Mouse (Mus musculus): ENCODE data around the gene Gm42420. TPM values are rescaled to one million over a fixed set of nuclear protein-coding genes. Genes with fewer than 3 reads are reported as not detected.

Gm42420 gene
- polyA plus RNA-seq, 1 experiment = not detected

- H3K4me3 ChIP-seq (ENCODE audit: insufficient read depth, low read length) = peak within 1 kb of the TSS; percentile 70
- no peak for TF ChIP-seq CTCF (IDR thresholded peaks at IDR 0.05; ENCODE audit: borderline replicate concordance, insufficient read depth, low read length)
- TF ChIP-seq POLR2A (IDR thresholded peaks at IDR 0.05; ENCODE audit: low read depth, low read length) = peak; percentile 77
- 0 out of 2 replicates have a peak, but pooled peaks cover 2% of the 10 kb centered on the region for H3K4me1 ChIP-seq (ENCODE audit: control insufficient read depth, insufficient read depth, low read length)
- peak within 1 kb of the TSS; percentile 56; the same call in 1 of the 2 replicates for H3K27ac ChIP-seq (ENCODE audit: insufficient read depth, low read length)
Measured at GRCm38 (mm10) chr6:39592401-39593214, 7.1 kb downstream of the Gm42420 start, which contains the start of gene Ndufb2. TSS of gene Ndufb2 (plus strand) at chr6:39592574.

DNA sequence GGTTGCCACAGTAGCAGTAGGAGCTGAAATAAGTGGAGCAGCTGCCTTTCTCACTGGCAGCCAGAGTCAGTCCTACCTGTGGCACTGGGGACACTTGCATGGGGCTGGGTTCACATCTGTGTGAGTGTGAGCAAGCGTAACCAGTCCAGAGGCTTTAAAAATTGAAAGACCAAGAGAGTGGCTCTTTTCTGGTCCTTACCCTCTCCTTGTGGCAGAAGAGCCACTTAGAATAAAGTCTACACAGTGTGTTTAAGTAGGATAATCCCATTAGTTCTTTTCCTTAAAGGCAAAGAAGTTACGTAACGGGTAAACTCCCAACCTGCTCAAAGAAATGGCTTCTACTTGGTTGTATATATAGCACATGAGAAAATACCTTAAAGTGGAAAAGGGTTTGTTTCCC, 15.3 kb downstream of the Gm42420 start:
- Histone ChIP-seq H3K27ac (ENCODE audit: insufficient read depth, low read length) (no peak overlapping the region), H3K4me3 (ENCODE audit: insufficient read depth, low read length) (no peak overlapping the region), H3K4me1 (ENCODE audit: control insufficient read depth, insufficient read depth, low read length) (no peaks in the 10 kb centered on the region)
- TF ChIP-seq CTCF (IDR thresholded peaks at IDR 0.05; ENCODE audit: borderline replicate concordance, insufficient read depth, low read length) = no peak

- H3K27ac ChIP-seq (ENCODE audit: insufficient read depth, low read length) = no peak overlapping the region
- H3K4me1 ChIP-seq (ENCODE audit: control insufficient read depth, insufficient read depth, low read length) = no peaks in the 10 kb centered on the region
- no peak for TF ChIP-seq POLR2A (IDR thresholded peaks at IDR 0.05; ENCODE audit: low read depth, low read length)
- no peak for TF ChIP-seq CTCF (IDR thresholded peaks at IDR 0.05; ENCODE audit: borderline replicate concordance, insufficient read depth, low read length)
Measured at GRCm38 (mm10) chr6:39601828-39602227, 16.3 kb downstream of the Gm42420 start.

DNA sequence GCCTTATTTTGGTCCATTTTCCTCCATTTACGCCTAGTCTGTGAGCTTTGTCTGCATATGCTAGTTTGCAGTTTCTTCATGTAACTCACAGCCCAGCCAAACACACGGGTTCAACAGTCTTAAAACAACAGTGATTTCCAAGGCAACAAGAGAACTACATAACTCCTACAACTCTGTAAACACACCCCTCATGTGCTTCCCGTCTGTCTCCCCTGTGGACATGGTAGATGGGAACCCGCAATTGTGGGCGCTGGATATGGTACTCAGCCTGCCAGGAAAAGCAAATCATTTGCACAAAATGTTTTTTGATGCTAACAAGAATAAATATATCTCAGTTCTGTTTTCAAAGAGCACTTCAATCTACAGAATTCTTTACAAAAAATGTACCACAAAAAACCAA, 19.0 kb downstream of the Gm42420 start:
- Histone ChIP-seq H3K4me3 (ENCODE audit: insufficient read depth, low read length) (no peak overlapping the region), H3K27ac (ENCODE audit: insufficient read depth, low read length) (no peak overlapping the region), H3K4me1 (ENCODE audit: control insufficient read depth, insufficient read depth, low read length) (no peaks in the 10 kb centered on the region)
- TF ChIP-seq POLR2A (IDR thresholded peaks at IDR 0.05; ENCODE audit: low read depth, low read length) (no peak), CTCF (IDR thresholded peaks at IDR 0.05; ENCODE audit: borderline replicate concordance, insufficient read depth, low read length) (no peak)

More at GRCm38 (mm10) chr6:39601828-39602227, 16.3 kb downstream of the Gm42420 start:
- H3K4me3 ChIP-seq (ENCODE audit: insufficient read depth, low read length) = no peak overlapping the region

- no peak overlapping the region for H3K27ac ChIP-seq (ENCODE audit: insufficient read depth, low read length)
- TF ChIP-seq CTCF (IDR thresholded peaks at IDR 0.05; ENCODE audit: borderline replicate concordance, insufficient read depth, low read length) = no peak
- TF ChIP-seq POLR2A (IDR thresholded peaks at IDR 0.05; ENCODE audit: low read depth, low read length) = no peak
- H3K4me1 ChIP-seq (ENCODE audit: control insufficient read depth, insufficient read depth, low read length) = no peaks in the 10 kb centered on the region
- H3K4me3 ChIP-seq (ENCODE audit: insufficient read depth, low read length) = no peak overlapping the region
Measured at GRCm38 (mm10) chr6:39606056-39606455, 20.5 kb downstream of the Gm42420 start.

GRCm38 (mm10) chr6:39606862-39607261, 21.3 kb downstream of the Gm42420 start:
- Histone ChIP-seq H3K4me1 (ENCODE audit: control insufficient read depth, insufficient read depth, low read length) (no peaks in the 10 kb centered on the region), H3K27ac (ENCODE audit: insufficient read depth, low read length) (no peak overlapping the region), H3K4me3 (ENCODE audit: insufficient read depth, low read length) (no peak overlapping the region)
- TF ChIP-seq CTCF (IDR thresholded peaks at IDR 0.05; ENCODE audit: borderline replicate concordance, insufficient read depth, low read length) (no peak), POLR2A (IDR thresholded peaks at IDR 0.05; ENCODE audit: low read depth, low read length) (no peak)

DNA sequence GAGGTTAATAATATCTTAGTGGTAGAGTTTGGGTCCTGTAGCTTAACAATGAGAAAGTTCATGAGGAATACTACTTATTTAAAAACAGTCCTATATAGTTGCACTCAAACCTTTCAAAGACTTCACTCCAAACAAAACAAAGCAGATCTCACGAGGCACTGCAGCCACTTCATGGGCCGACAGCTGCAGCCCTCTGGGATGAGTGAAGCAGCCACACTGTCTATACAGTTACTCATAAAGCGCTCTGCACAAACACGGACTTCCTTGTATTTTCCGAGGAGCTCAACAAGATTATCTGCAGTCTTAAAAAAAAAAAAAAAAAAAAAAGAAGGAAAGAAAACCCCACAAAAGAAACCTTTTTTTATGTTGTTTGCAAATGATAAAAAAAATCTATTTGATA, 21.8 kb downstream of the Gm42420 start:
- H3K4me3 ChIP-seq (ENCODE audit: insufficient read depth, low read length) = no peak overlapping the region
- no peak overlapping the region for H3K27ac ChIP-seq (ENCODE audit: insufficient read depth, low read length)
- TF ChIP-seq CTCF (IDR thresholded peaks at IDR 0.05; ENCODE audit: borderline replicate concordance, insufficient read depth, low read length) (no peak), POLR2A (IDR thresholded peaks at IDR 0.05; ENCODE audit: low read depth, low read length) (no peak)
- H3K4me1 ChIP-seq (ENCODE audit: control insufficient read depth, insufficient read depth, low read length) = no peaks in the 10 kb centered on the region

DNA sequence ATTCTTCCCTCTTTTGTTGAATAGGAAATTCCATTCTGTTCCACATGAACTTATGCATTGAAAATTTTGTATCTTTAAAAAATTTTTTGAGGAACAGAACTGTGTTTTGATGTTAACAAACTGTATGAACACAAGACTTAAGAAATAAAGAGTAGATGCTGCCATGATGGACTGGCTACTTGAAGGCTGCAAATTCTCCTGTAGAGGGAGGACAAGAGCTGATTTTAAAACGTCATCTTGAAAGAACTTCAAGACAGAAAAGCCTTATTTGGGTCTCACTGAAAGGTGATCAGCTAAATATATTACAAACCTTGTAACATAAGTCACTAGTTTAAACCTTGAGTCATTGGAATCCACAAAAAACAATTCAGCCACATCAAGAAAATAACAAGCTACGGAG, 24.7 kb downstream of the Gm42420 start:
- Histone ChIP-seq H3K4me3 (ENCODE audit: insufficient read depth, low read length) (no peak overlapping the region), H3K27ac (ENCODE audit: insufficient read depth, low read length) (no peak overlapping the region), H3K4me1 (ENCODE audit: control insufficient read depth, insufficient read depth, low read length) (no peaks in the 10 kb centered on the region)
- no peak for TF ChIP-seq POLR2A (IDR thresholded peaks at IDR 0.05; ENCODE audit: low read depth, low read length)
- TF ChIP-seq CTCF (IDR thresholded peaks at IDR 0.05; ENCODE audit: borderline replicate concordance, insufficient read depth, low read length) = no peak

DNA sequence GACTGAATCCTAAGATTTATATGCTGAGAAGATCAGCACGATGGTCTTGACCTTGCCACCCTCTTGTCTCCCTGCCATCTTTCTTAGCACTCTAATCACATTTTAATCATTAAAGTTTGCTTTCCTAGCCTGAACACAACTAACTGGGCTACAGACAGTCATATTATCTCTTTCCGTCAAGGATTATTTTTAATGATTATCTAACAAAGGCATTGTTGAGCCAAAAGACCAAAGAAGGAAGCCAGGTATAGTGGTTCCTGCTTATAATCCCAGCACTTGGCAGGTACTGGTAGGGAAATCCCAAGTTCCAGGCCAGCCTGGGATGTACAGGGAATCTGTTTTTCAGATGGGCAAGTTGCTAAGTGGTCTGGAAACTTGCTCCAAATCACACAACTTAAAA, 25.7 kb downstream of the Gm42420 start:
- TF ChIP-seq POLR2A (IDR thresholded peaks at IDR 0.05; ENCODE audit: low read depth, low read length) (no peak), CTCF (IDR thresholded peaks at IDR 0.05; ENCODE audit: borderline replicate concordance, insufficient read depth, low read length) (no peak)
- no peaks in the 10 kb centered on the region for H3K4me1 ChIP-seq (ENCODE audit: control insufficient read depth, insufficient read depth, low read length)
- H3K27ac ChIP-seq (ENCODE audit: insufficient read depth, low read length) = no peak overlapping the region
- H3K4me3 ChIP-seq (ENCODE audit: insufficient read depth, low read length) = no peak overlapping the region

Other genes starting within 250 kb of the Gm42420 start
- 55.8 and 71.5 TPM in 2 replicates for gene Slc37a3, start 208.1 kb upstream of the Gm42420 start, polyA plus RNA-seq (2011; ENCODE audit: insufficient read length, low read depth, missing spikeins)
- gene Rab19, start 204.6 kb upstream of the Gm42420 start, polyA plus RNA-seq (2011; ENCODE audit: insufficient read length, low read depth, missing spikeins) = 0.33 TPM in 1 of 2 replicates, not detected in the other
- gene Mkrn1, start 165.3 kb upstream of the Gm42420 start, polyA plus RNA-seq (2011; ENCODE audit: insufficient read length, low read depth, missing spikeins) = 37.9 and 40.5 TPM in 2 replicates
- 15.5 and 16.1 TPM in 2 replicates for gene Dennd2a, start 27.9 kb upstream of the Gm42420 start, polyA plus RNA-seq (2011; ENCODE audit: insufficient read length, low read depth, missing spikeins)
- gene Adck2, start 11.9 kb upstream of the Gm42420 start, polyA plus RNA-seq (2011; ENCODE audit: insufficient read length, low read depth, missing spikeins) = 10.3 and 11.2 TPM in 2 replicates
- gene Ndufb2, start 6.8 kb downstream of the Gm42420 start, polyA plus RNA-seq (2011; ENCODE audit: insufficient read length, low read depth, missing spikeins) = 84.9 and 104 TPM in 2 replicates
- 38.5 and 49.3 TPM in 2 replicates for gene Braf, start 139.7 kb downstream of the Gm42420 start, polyA plus RNA-seq (2011; ENCODE audit: insufficient read length, low read depth, missing spikeins)
- 104 and 131 TPM in 2 replicates for gene Mrps33, start 225.2 kb downstream of the Gm42420 start, polyA plus RNA-seq (2011; ENCODE audit: insufficient read length, low read depth, missing spikeins)